Mouse (Mus musculus): Measurements from ENCODE around the gene Ppp1r16b. TPM values are rescaled to one million over a fixed set of nuclear protein-coding genes. Genes with fewer than 3 reads are reported as not detected.

Ppp1r16b gene
- total and polyA plus RNA-seq, 3 experiments = under 0.01 to 0.67 TPM; not detected in 1

- DNase-seq (ENCODE audit: low read depth, low spot score) = peak; percentile 78
- no peak overlapping the region for H3K9ac ChIP-seq (ENCODE audit: control insufficient read depth, low read depth, low read length, poor library complexity, severe bottlenecking)
- H3K79me2 ChIP-seq (ENCODE audit: control insufficient read depth, insufficient read depth, low read length, poor library complexity) = no peaks in the 10 kb centered on the region
- H3K4me1 ChIP-seq (ENCODE audit: control insufficient read depth in 1 of 2, insufficient read depth in 2 of 2, low read length in 2 of 2) = no peaks in the 10 kb centered on the region
- H3K4me3 ChIP-seq (ENCODE audit: control insufficient read depth in 1 of 2, insufficient read depth in 1 of 2, low read depth in 2 of 2, low read length in 2 of 2) = no peak overlapping the region
- H3K9me3 ChIP-seq (replicated peaks; ENCODE audit: insufficient read depth, low read length) = no peaks in the 10 kb centered on the region
- H3K27ac ChIP-seq (ENCODE audit: control insufficient read depth, low read depth, low read length) = no peak overlapping the region
- no peak for TF ChIP-seq MAX (IDR thresholded peaks at IDR 0.05; ENCODE audit: low read length)
- TF ChIP-seq KAT2A (conservative IDR thresholded peaks at IDR 0.05; ENCODE audit: low read depth, low read length) = no peak
- no peak for TF ChIP-seq GABPA (IDR thresholded peaks at IDR 0.05; ENCODE audit: low read depth, low read length)
- peak; percentile 56 to 70 (median 65) for TF ChIP-seq CTCF (IDR thresholded peaks at IDR 0.05 in 2 of 3, conservative IDR thresholded peaks at IDR 0.05 in 1 of 3; ENCODE audit: control insufficient read depth in 1 of 3, insufficient read depth in 1 of 3, low read depth in 2 of 3, low read length in 3 of 3, poor library complexity in 1 of 3, severe bottlenecking in 1 of 3)
- no peak for TF ChIP-seq TAL1 (IDR thresholded peaks at IDR 0.05; ENCODE audit: low read length)
- peak; percentile 67 for TF ChIP-seq ZC3H11A (IDR thresholded peaks at IDR 0.05; ENCODE audit: low read depth, low read length)
- TF ChIP-seq ZMIZ1 (IDR thresholded peaks at IDR 0.05; ENCODE audit: low read depth, low read length) = no peak
- no peak for TF ChIP-seq ELF1 (IDR thresholded peaks at IDR 0.05; ENCODE audit: low read depth, low read length)
- TF ChIP-seq MAZ (IDR thresholded peaks at IDR 0.05; ENCODE audit: low read depth, low read length) = no peak
- no peak for TF ChIP-seq ETS1 (IDR thresholded peaks at IDR 0.05; ENCODE audit: low read depth, low read length)
- no peak for TF ChIP-seq ZNF384 (IDR thresholded peaks at IDR 0.05; ENCODE audit: low read depth, low read length)
- peak; percentile 73 for TF ChIP-seq SMC3 (IDR thresholded peaks at IDR 0.05; ENCODE audit: low read depth, low read length)
- peak; percentile 69 for TF ChIP-seq RAD21 (IDR thresholded peaks at IDR 0.05; ENCODE audit: low read depth, low read length)
- peak; percentile 37; the same call in 1 of the 2 replicates for TF ChIP-seq MAFK (IDR thresholded peaks at IDR 0.05; ENCODE audit: borderline replicate concordance, low read depth, low read length)
- TF ChIP-seq TBP (IDR thresholded peaks at IDR 0.05; ENCODE audit: low read depth, low read length) = no peak
- H3K36me3 ChIP-seq (ENCODE audit: control insufficient read depth in 1 of 2, insufficient read depth in 2 of 2, low read length in 2 of 2) = no peaks in the 10 kb centered on the region
- no peaks in the 10 kb centered on the region; a peak in 1 of 4 replicates for H3K27me3 ChIP-seq (ENCODE audit: control insufficient read depth in 1 of 2, insufficient read depth in 2 of 2, low read length in 2 of 2)
These were observed 12.2 kb upstream of the Ppp1r16b start for GRCm38 (mm10) chr2:158652985-158653384.

GRCm38 (mm10) chr2:158654717-158655116 lies 10.5 kb upstream of the Ppp1r16b start:
- no peak for TF ChIP-seq MYB (IDR thresholded peaks at IDR 0.05; ENCODE audit: low read depth, low read length)
- TF ChIP-seq RCOR1 (IDR thresholded peaks at IDR 0.05; ENCODE audit: low read depth, low read length) = no peak
- TF ChIP-seq E2F4 (IDR thresholded peaks at IDR 0.05; ENCODE audit: borderline replicate concordance, low read depth, low read length) = no peak
- TF ChIP-seq USF1 (IDR thresholded peaks at IDR 0.05; ENCODE audit: low read depth, low read length) = peak; percentile 37; the same call in 1 of the 2 replicates
- Histone ChIP-seq H3K4me1 (ENCODE audit: control insufficient read depth in 1 of 2, insufficient read depth in 2 of 2, low read length in 2 of 2) (no peaks in the 10 kb centered on the region), H3K79me2 (ENCODE audit: control insufficient read depth, insufficient read depth, low read length, poor library complexity) (no peaks in the 10 kb centered on the region), H3K9ac (ENCODE audit: control insufficient read depth, low read depth, low read length, poor library complexity, severe bottlenecking) (no peak overlapping the region), H3K9me3 (replicated peaks; ENCODE audit: insufficient read depth, low read length) (no peaks in the 10 kb centered on the region), H3K4me3 (ENCODE audit: control insufficient read depth in 1 of 2, insufficient read depth in 1 of 2, low read depth in 2 of 2, low read length in 2 of 2) (no peak overlapping the region), H3K36me3 (ENCODE audit: control insufficient read depth in 1 of 2, insufficient read depth in 2 of 2, low read length in 2 of 2) (no peaks in the 10 kb centered on the region), H3K27ac (ENCODE audit: control insufficient read depth, low read depth, low read length) (no peak overlapping the region), H3K27me3 (ENCODE audit: control insufficient read depth in 1 of 2, insufficient read depth in 2 of 2, low read length in 2 of 2) (no peaks in the 10 kb centered on the region; a peak in 1 of 4 replicates)
- DNase-seq (ENCODE audit: low read depth, low spot score) = no peak
